Mouse (Mus musculus) cortical plate, adult 2 months (tissue): ENCODE data around the gene Fam135a. TPM values are rescaled to one million over a fixed set of nuclear protein-coding genes. Genes with fewer than 3 reads are reported as not detected.

Source experiments
- H3K27ac ChIP-seq: fragments of 200-500 bp; 2 replicates; pipeline ENCODE4 v1.5.1; 2012; ENCODE audit warnings: low read length, control low read depth, inconsistent platforms; ENCODE audit not compliant: insufficient read depth
- H3K4me1 ChIP-seq: fragments of 200-500 bp; 2 replicates; pipeline ENCODE4 v1.6.1; 2011; ENCODE audit warnings: low read length; ENCODE audit not compliant: control insufficient read depth, insufficient read depth
- H3K4me3 ChIP-seq: fragments of 200-500 bp; 2 replicates; pipeline ENCODE4 v1.5.1; 2011; ENCODE audit warnings: mild to moderate bottlenecking, low read length, control low read depth; ENCODE audit not compliant: insufficient read depth
- CTCF ChIP-seq: fragments of 200-500 bp; IDR thresholded peaks from 2 replicates; pipeline ENCODE4 v1.5.1; 2011; ENCODE audit warnings: mild to moderate bottlenecking, control low read depth, low read length; ENCODE audit not compliant: insufficient read depth; ENCODE audit errors: extremely low read depth
- POLR2A ChIP-seq: fragments of 200-500 bp; IDR thresholded peaks from 2 replicates; pipeline ENCODE4 v1.6.1; 2011; ENCODE audit warnings: mild to moderate bottlenecking, low read length, control low read depth; ENCODE audit not compliant: insufficient read depth; ENCODE audit errors: extremely low read depth
- polyA plus RNA-seq: library from polyadenylated mRNA; depleted of rRNA; stranded (reverse); fragments of >200 nt; gene quantifications from 2 replicates; pipeline ENCODE4 v1.2.3, GENCODE M21; 2012

Gene Fam135a
- polyA plus RNA-seq, 1 experiment = 28.6 TPM

GRCm38 (mm10) chr1:24107971-24108773 is 8.0 kb upstream of the Fam135a start:
- peak overlapping the region; percentile 45; the same call in 1 of the 2 replicates for H3K27ac ChIP-seq
- 0 out of 2 replicates have a peak overlapping the region, but pooled peaks have one; percentile 0 for H3K4me3 ChIP-seq
- no peak for TF ChIP-seq CTCF
- TF ChIP-seq POLR2A = no peak

DNA sequence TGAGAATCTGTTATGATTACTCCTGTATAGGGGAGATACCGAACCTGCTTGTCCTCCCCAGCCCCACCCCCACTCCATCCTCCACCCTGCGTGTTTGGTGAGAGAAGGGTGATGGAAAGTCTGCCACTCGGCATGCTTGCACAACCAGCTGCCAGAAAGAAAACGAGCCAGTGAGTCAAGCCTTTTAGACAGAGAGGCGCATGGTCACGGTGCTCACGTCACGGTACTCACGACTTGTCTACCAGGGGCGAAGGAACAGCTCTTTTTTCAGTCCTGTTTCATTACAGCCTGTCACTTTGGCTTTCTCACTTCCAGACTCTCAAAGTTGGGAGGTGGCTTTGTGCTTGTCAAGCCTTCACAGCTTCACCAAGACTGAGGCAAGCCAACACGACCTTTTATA is 7.2 kb upstream of the Fam135a start:
- H3K4me3 ChIP-seq = peak overlapping the region; percentile 0; the same call in 1 of the 2 replicates
- peaks cover 5% of the 10 kb centered on the region; the same call in 1 of the 2 replicates for H3K4me1 ChIP-seq
- no peak for TF ChIP-seq CTCF
- no peak for TF ChIP-seq POLR2A
- no peak overlapping the region for H3K27ac ChIP-seq

More at GRCm38 (mm10) chr1:24107971-24108773, 8.0 kb upstream of the Fam135a start:
- H3K4me1 ChIP-seq = peaks cover 5% of the 10 kb centered on the region; the same call in 1 of the 2 replicates

- peaks cover 6% of the 10 kb centered on the region for H3K4me1 ChIP-seq
- TF ChIP-seq CTCF (no peak), POLR2A (no peak)
- H3K4me3 ChIP-seq = no peak overlapping the region
- H3K27ac ChIP-seq = no peak overlapping the region
Observed at GRCm38 (mm10) chr1:24102579-24103149, 2.5 kb upstream of the Fam135a start.

DNA sequence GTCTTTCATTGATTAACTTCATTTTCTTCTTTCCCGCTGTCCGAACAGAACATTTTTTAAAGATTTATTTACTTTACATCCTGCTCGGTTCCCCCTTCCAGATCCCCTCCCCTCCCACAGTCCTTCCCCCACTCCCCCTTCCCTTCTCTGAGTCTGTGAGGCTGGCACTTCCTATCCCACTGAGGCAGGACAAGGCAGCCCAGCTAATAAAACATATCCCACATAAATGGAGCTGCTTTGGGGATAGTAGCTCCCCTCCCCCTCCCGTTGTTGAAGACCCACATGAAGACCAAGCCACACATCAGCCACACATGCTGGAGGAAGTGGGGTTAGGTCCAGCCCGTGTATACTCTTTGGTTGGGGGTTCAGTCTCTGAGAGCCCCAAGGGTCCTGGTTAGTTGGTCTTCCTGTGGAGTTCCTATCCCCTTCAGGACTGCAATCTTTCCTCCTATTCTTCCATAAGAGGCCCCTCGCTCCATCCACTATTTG is 773 bp upstream of the Fam135a start:
- TF ChIP-seq POLR2A (no peak), CTCF (no peak)
- Histone ChIP-seq H3K27ac (peak overlapping the region; percentile 24), H3K4me1 (peaks cover 7% of the 10 kb centered on the region)

GRCm38 (mm10) chr1:24099541-24099925 is 608 bp downstream of the Fam135a start:
- TF ChIP-seq POLR2A (no peak), CTCF (no peak)
- Histone ChIP-seq H3K27ac (peak overlapping the region; percentile 96), H3K4me3 (peak overlapping the region; percentile 80), H3K4me1 (peaks cover 7% of the 10 kb centered on the region)

More for the DNA sequence above, 773 bp upstream of the Fam135a start:
- H3K4me3 ChIP-seq = peak overlapping the region; percentile 80

- H3K4me1 ChIP-seq = peaks cover 7% of the 10 kb centered on the region
- TF ChIP-seq CTCF (no peak), POLR2A (no peak)
- H3K4me3 ChIP-seq = no peak overlapping the region
- no peak overlapping the region for H3K27ac ChIP-seq
Observed at GRCm38 (mm10) chr1:24097541-24097940, 2.6 kb downstream of the Fam135a start.

- no peak overlapping the region for H3K4me3 ChIP-seq
- TF ChIP-seq POLR2A = no peak
- TF ChIP-seq CTCF = no peak
- peaks cover 3% of the 10 kb centered on the region; the same call in 1 of the 2 replicates for H3K4me1 ChIP-seq
- no peak overlapping the region for H3K27ac ChIP-seq
Observed at GRCm38 (mm10) chr1:24092414-24092813, 7.7 kb downstream of the Fam135a start.

- Histone ChIP-seq H3K27ac (no peak overlapping the region), H3K4me3 (no peak overlapping the region), H3K4me1 (peaks cover 2% of the 10 kb centered on the region; the same call in 1 of the 2 replicates)
- TF ChIP-seq POLR2A (no peak), CTCF (no peak)
Observed at GRCm38 (mm10) chr1:24090603-24091002, 9.5 kb downstream of the Fam135a start.

- Histone ChIP-seq H3K27ac (no peak overlapping the region), H3K4me3 (no peak overlapping the region), H3K4me1 (peaks cover 2% of the 10 kb centered on the region; the same call in 1 of the 2 replicates)
- TF ChIP-seq POLR2A = no peak
Observed at GRCm38 (mm10) chr1:24090094-24090493, 10.0 kb downstream of the Fam135a start.

GRCm38 (mm10) chr1:24086176-24086575 is 14.0 kb downstream of the Fam135a start:
- Histone ChIP-seq H3K27ac (no peak overlapping the region), H3K4me3 (no peak overlapping the region), H3K4me1 (peaks cover 2% of the 10 kb centered on the region; the same call in 1 of the 2 replicates)
- TF ChIP-seq CTCF (no peak), POLR2A (no peak)
